9 mouse cellular contexts compared by ENCODE assay signal in the genomic region with DNA sequence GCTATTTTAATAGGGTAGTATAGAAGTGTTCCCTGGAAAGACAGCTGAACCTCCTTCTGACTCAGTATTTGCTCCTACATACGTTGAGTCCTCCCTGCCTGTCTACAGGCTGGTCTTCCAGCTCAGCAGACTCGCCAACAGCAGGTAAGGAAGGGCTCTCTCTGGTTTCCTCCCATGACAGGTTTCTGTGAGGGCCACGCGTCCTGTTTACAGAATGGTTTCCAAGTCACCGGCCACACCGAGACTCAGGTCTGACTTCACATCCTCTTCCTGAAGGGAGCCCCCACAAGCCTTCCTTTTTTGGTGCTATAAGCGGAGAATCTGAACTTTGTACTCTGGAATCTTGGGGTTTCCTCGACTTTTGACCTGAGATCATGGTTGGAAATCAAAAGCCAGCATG. TPM values are rescaled to one million over a fixed set of nuclear protein-coding genes. Genes with fewer than 3 reads are reported as not detected.
DNase-seq lines count a peak whose midpoint lies in the region; ATAC-seq lines count a peak whose summit lies in the region.
"Had no signal": no experiment of that assay in that cellular context is flagged by ENCODE, and none has a peak within 500 bp of the region (broad histone marks: within the 10 kb centered on the region; RNA-seq: fewer than 3 reads in every experiment).

No protein-coding gene starts in this region.

- H3K9ac ChIP-seq in forebrain, embryonic 12.5 days = no peak overlapping the region

- H3K27me3 ChIP-seq in forebrain, embryonic 10.5 days (ENCODE audit: poor library complexity, severe bottlenecking) = peaks cover 12% of the 10 kb centered on the region
- H3K27me3 ChIP-seq in forebrain, embryonic 12.5 days = 0 out of 2 replicates have a peak, but pooled peaks cover 3% of the 10 kb centered on the region

- H3K4me3 ChIP-seq in forebrain, embryonic 10.5 days = no peak overlapping the region
- H3K4me3 ChIP-seq in forebrain, embryonic 12.5 days (replicated peaks) = no peak overlapping the region

- peaks cover 34% of the 10 kb centered on the region for H3K4me1 ChIP-seq in forebrain, embryonic 10.5 days
- H3K4me1 ChIP-seq in forebrain, embryonic 12.5 days = peaks cover 12% of the 10 kb centered on the region

- no peaks in the 10 kb centered on the region for H3K9me3 ChIP-seq in forebrain, embryonic 10.5 days
- H3K9me3 ChIP-seq in forebrain, embryonic 12.5 days = no peaks in the 10 kb centered on the region

- ATAC-seq in forebrain, embryonic 12.5 days (ENCODE audit: low FRiP score) = no peak
- ATAC-seq: hindbrain, postnatal 0 days had no signal

- peaks cover 36% of the 10 kb centered on the region for H3K36me3 ChIP-seq in forebrain, embryonic 10.5 days (replicated peaks)
- no peaks in the 10 kb centered on the region; the same call in 1 of the 2 replicates for H3K36me3 ChIP-seq in forebrain, embryonic 12.5 days (replicated peaks)

- no peak overlapping the region for H3K4me2 ChIP-seq in forebrain, embryonic 12.5 days

- peak overlapping the region; percentile 15; the same call in 1 of the 2 replicates for H3K27ac ChIP-seq in forebrain, embryonic 10.5 days
- H3K27ac ChIP-seq in forebrain, embryonic 12.5 days = no peak overlapping the region
- H3K27ac ChIP-seq: hindbrain, postnatal 0 days had no signal

- 89% methylated on average over 8 of the region's 8 CpGs for WGBS in forebrain, embryonic 10.5 days
- 88% methylated on average over 8 of the region's 8 CpGs for WGBS in forebrain, embryonic 12.5 days

- no peak for DNase-seq in forebrain, embryonic 10.5 days (ENCODE audit: extremely low spot score, low spot score)
- DNase-seq in spleen, adult 18-20 months = peak; percentile 55 to 70
- no peak for DNase-seq in spleen, postnatal 4 days (ENCODE audit: low spot score in 2 of 2)
- peak; percentile 63 for DNase-seq in lung, postnatal 25 days (ENCODE audit: low spot score)
- peak; percentile 52 to 69 for DNase-seq in thymus, postnatal 36 days
- no peak for DNase-seq in cerebellum, postnatal 36 days
- no peak for DNase-seq in layer of hippocampus, adult 9-10 months (ENCODE audit: low spot score)

RNA-seq across cellular contexts. Expression of gene Rassf2, which starts 7.4 kb away (rescaled TPM):
- polyA plus RNA-seq in forebrain, embryonic 10.5 days (2016; fragmentation: Nextera tagmentation; extraction: Ambion mirVana) = 23.5 and 24.8 TPM in 2 replicates
- polyA plus RNA-seq in forebrain, embryonic 12.5 days (2016; fragmentation: Nextera tagmentation; extraction: Ambion mirVana) = 27.8 and 34.1 TPM in 2 replicates

Comparison
In these comparisons a context has a peak if more than half of its experiments do, and no peak if none do; other contexts are left out.
1. DNase-seq: peak in spleen, adult 18-20 months (2 of 2), lung, postnatal 25 days (single experiment) and thymus, postnatal 36 days (2 of 2); none in forebrain, embryonic 10.5 days (single experiment), spleen, postnatal 4 days (0 of 2), cerebellum, postnatal 36 days (0 of 2) and layer of hippocampus, adult 9-10 months (single experiment).